Mouse (Mus musculus) MEL (cell line): ENCODE data around the gene Ikzf3. TPM values are rescaled to one million over a fixed set of nuclear protein-coding genes. Genes with fewer than 3 reads are reported as not detected.
A peak's percentile ranks its signal among the peaks of the same experiment; 100 is the strongest.

ENCODE experiments used
- DNase-seq: peaks from one replicate; pipeline ENCODE4 v3.0.0; 2011; ENCODE audit warnings: low read depth, low spot score
- H3K27ac ChIP-seq: 2 replicates; pipeline ENCODE4 v1.5.1; 2012; ENCODE audit warnings: low read depth, mild to moderate bottlenecking, control low read depth, low read length, moderate library complexity; ENCODE audit not compliant: control insufficient read depth
- H3K27me3 ChIP-seq, 2 experiments: fragments of 150-350 bp in 1 of 2; sonication (generic) in 1 of 2; 2 replicates each; pipeline ENCODE4 v1.6.1; 2012; ENCODE audit warnings: low read length in 2 of 2, mild to moderate bottlenecking in 2 of 2, improper control_type of control experiment in 1 of 2, moderate library complexity in 1 of 2; ENCODE audit not compliant: insufficient read depth in 2 of 2, control insufficient read depth in 1 of 2
- H3K36me3 ChIP-seq, 2 experiments: 2 replicates each; pipeline ENCODE4 v1.6.1; 2012 to 2014; ENCODE audit warnings: low read length in 2 of 2, improper control_type of control experiment in 1 of 2, inconsistent platforms in 1 of 2, mild to moderate bottlenecking in 1 of 2; ENCODE audit not compliant: insufficient read depth in 2 of 2, control insufficient read depth in 1 of 2
- H3K4me1 ChIP-seq, 2 experiments: fragments of 150-350 bp in 1 of 2; sonication (generic) in 1 of 2; 2 replicates each; pipeline ENCODE4 v1.6.1; 2012; ENCODE audit warnings: low read length in 2 of 2, improper control_type of control experiment in 1 of 2, mild to moderate bottlenecking in 1 of 2; ENCODE audit not compliant: insufficient read depth in 2 of 2, control insufficient read depth in 1 of 2
- H3K4me3 ChIP-seq, 2 experiments: fragments of 150-350 bp in 1 of 2; sonication (generic) in 1 of 2; 2 replicates each; pipeline ENCODE4 v1.5.1; 2012; ENCODE audit warnings: low read depth in 2 of 2, low read length in 2 of 2, mild to moderate bottlenecking in 2 of 2, moderate library complexity in 2 of 2, control low read depth in 1 of 2, improper control_type of control experiment in 1 of 2; ENCODE audit not compliant: control insufficient read depth in 1 of 2, insufficient read depth in 1 of 2
- H3K79me2 ChIP-seq: 2 replicates; pipeline ENCODE4 v1.6.1; 2012; ENCODE audit warnings: mild to moderate bottlenecking, low read length, moderate library complexity; ENCODE audit not compliant: control insufficient read depth, poor library complexity, insufficient read depth
- H3K9ac ChIP-seq: 2 replicates; pipeline ENCODE4 v1.6.1; 2012; ENCODE audit warnings: low read depth, mild to moderate bottlenecking, control low read depth, low read length, moderate library complexity; ENCODE audit not compliant: control insufficient read depth, poor library complexity, severe bottlenecking
- H3K9me3 ChIP-seq: fragments of 150-350 bp; sonication (generic); replicated peaks from 2 replicates; pipeline ENCODE4 v1.6.1; 2012; ENCODE audit warnings: mild to moderate bottlenecking, low read length, improper control_type of control experiment, moderate library complexity; ENCODE audit not compliant: insufficient read depth
- CHD2 ChIP-seq: IDR thresholded peaks from 2 replicates; pipeline ENCODE4 v1.6.1; 2011; ENCODE audit warnings: low read length, improper control_type of control experiment
- CTCF ChIP-seq, 3 experiments: IDR thresholded peaks in 2 of 3; conservative IDR thresholded peaks in 1 of 3; 2 replicates each; pipeline ENCODE4 v1.5.1; 2011 to 2012; ENCODE audit warnings: low read length in 3 of 3, low read depth in 2 of 3, mild to moderate bottlenecking in 2 of 3, improper control_type of control experiment in 1 of 3, inconsistent platforms in 1 of 3, mixed read lengths in 1 of 3, moderate library complexity in 1 of 3; ENCODE audit not compliant: control insufficient read depth in 1 of 3, insufficient read depth in 1 of 3, poor library complexity in 1 of 3, severe bottlenecking in 1 of 3
- E2F4 ChIP-seq: IDR thresholded peaks from 2 replicates; pipeline ENCODE4 v1.6.1; 2011; ENCODE audit warnings: low read depth, low read length, improper control_type of control experiment, borderline replicate concordance
- ELF1 ChIP-seq: IDR thresholded peaks from 2 replicates; pipeline ENCODE4 v1.6.1; 2014; ENCODE audit warnings: low read depth, mild to moderate bottlenecking, inconsistent platforms, low read length, improper control_type of control experiment, moderate library complexity
- EP300 ChIP-seq, 2 experiments: IDR thresholded peaks; 2 replicates each; pipeline ENCODE4 v1.6.1; 2011; ENCODE audit warnings: improper control_type of control experiment in 2 of 2, low read length in 2 of 2, low read depth in 1 of 2, mild to moderate bottlenecking in 1 of 2
- ETS1 ChIP-seq: IDR thresholded peaks from 2 replicates; pipeline ENCODE4 v1.6.1; 2012; ENCODE audit warnings: low read depth, mild to moderate bottlenecking, inconsistent platforms, low read length, improper control_type of control experiment, moderate library complexity
- GABPA ChIP-seq: IDR thresholded peaks from 2 replicates; pipeline ENCODE4 v1.6.1; 2012; ENCODE audit warnings: low read depth, mild to moderate bottlenecking, inconsistent platforms, low read length, improper control_type of control experiment, moderate library complexity
- KAT2A ChIP-seq: conservative IDR thresholded peaks from 2 replicates; pipeline ENCODE4 v1.6.1; 2012; ENCODE audit warnings: low read depth, low read length, improper control_type of control experiment, inconsistent platforms
- MAZ ChIP-seq: IDR thresholded peaks from 2 replicates; pipeline ENCODE4 v1.6.1; 2012; ENCODE audit warnings: low read depth, mild to moderate bottlenecking, inconsistent platforms, low read length, improper control_type of control experiment
- MEF2A ChIP-seq: IDR thresholded peaks from 2 replicates; pipeline ENCODE4 v1.6.1; 2014; ENCODE audit warnings: low read depth, mild to moderate bottlenecking, inconsistent platforms, low read length, improper control_type of control experiment; ENCODE audit not compliant: poor library complexity, insufficient replicate concordance, severe bottlenecking; ENCODE audit errors: extremely low read depth
- MXI1 ChIP-seq: IDR thresholded peaks from 2 replicates; pipeline ENCODE4 v1.6.1; 2011; ENCODE audit warnings: mild to moderate bottlenecking, low read depth, low read length, improper control_type of control experiment
- NELFE ChIP-seq: IDR thresholded peaks from 2 replicates; pipeline ENCODE4 v1.6.1; 2011; ENCODE audit warnings: low read depth, low read length, improper control_type of control experiment
- NRF1 ChIP-seq: IDR thresholded peaks from 2 replicates; pipeline ENCODE4 v1.6.1; 2014; ENCODE audit warnings: low read depth, mild to moderate bottlenecking, inconsistent platforms, low read length, improper control_type of control experiment, moderate library complexity; ENCODE audit not compliant: poor library complexity, insufficient read depth, severe bottlenecking
- POLR2A ChIP-seq, 2 experiments: IDR thresholded peaks; 2 replicates each; pipeline ENCODE4 v1.6.1; 2011 to 2012; ENCODE audit warnings: low read length in 2 of 2, mild to moderate bottlenecking in 2 of 2, control low read depth in 1 of 2, improper control_type of control experiment in 1 of 2, low read depth in 1 of 2, moderate library complexity in 1 of 2; ENCODE audit not compliant: control insufficient read depth in 1 of 2, insufficient read depth in 1 of 2, poor library complexity in 1 of 2
- POLR2AphosphoS2 ChIP-seq: IDR thresholded peaks from 2 replicates; pipeline ENCODE4 v1.6.1; 2011; ENCODE audit warnings: low read length, improper control_type of control experiment
- POLR2AphosphoS5 ChIP-seq: IDR thresholded peaks from 2 replicates; pipeline ENCODE4 v1.6.1; 2012; ENCODE audit warnings: low read depth, borderline replicate concordance, mild to moderate bottlenecking, inconsistent platforms, low read length, moderate library complexity, mixed read lengths
- RAD21 ChIP-seq: IDR thresholded peaks from 2 replicates; pipeline ENCODE4 v1.6.1; 2011; ENCODE audit warnings: mild to moderate bottlenecking, low read depth, low read length, improper control_type of control experiment
- RCOR1 ChIP-seq: IDR thresholded peaks from 2 replicates; pipeline ENCODE4 v1.6.1; 2012; ENCODE audit warnings: low read depth, mild to moderate bottlenecking, inconsistent platforms, low read length, improper control_type of control experiment
- SMC3 ChIP-seq: IDR thresholded peaks from 2 replicates; pipeline ENCODE4 v1.6.1; 2011; ENCODE audit warnings: low read depth, low read length, improper control_type of control experiment
- TAL1 ChIP-seq: IDR thresholded peaks from 2 replicates; pipeline ENCODE4 v1.6.1; 2012; ENCODE audit warnings: mild to moderate bottlenecking, inconsistent platforms, low read length, moderate library complexity, mixed read lengths
- TBP ChIP-seq: IDR thresholded peaks from 2 replicates; pipeline ENCODE4 v1.8.0; 2011; ENCODE audit warnings: low read depth, low read length, improper control_type of control experiment
- UBTF ChIP-seq: IDR thresholded peaks from 2 replicates; pipeline ENCODE4 v1.6.1; 2012; ENCODE audit warnings: low read depth, mild to moderate bottlenecking, inconsistent platforms, low read length, improper control_type of control experiment, moderate library complexity, borderline replicate concordance; ENCODE audit not compliant: insufficient read depth
- USF2 ChIP-seq, 2 experiments: IDR thresholded peaks; 2 replicates each; pipeline ENCODE4 v1.6.1; 2011 to 2012; ENCODE audit warnings: improper control_type of control experiment in 2 of 2, low read length in 2 of 2, borderline replicate concordance in 1 of 2, inconsistent platforms in 1 of 2, low read depth in 1 of 2, mild to moderate bottlenecking in 1 of 2; ENCODE audit not compliant: insufficient read depth in 1 of 2
- ZC3H11A ChIP-seq: IDR thresholded peaks from 2 replicates; pipeline ENCODE4 v1.6.1; 2012; ENCODE audit warnings: low read depth, mild to moderate bottlenecking, inconsistent platforms, low read length, improper control_type of control experiment
- ZMIZ1 ChIP-seq: IDR thresholded peaks from 2 replicates; pipeline ENCODE4 v1.6.1; 2012; ENCODE audit warnings: low read depth, mild to moderate bottlenecking, inconsistent platforms, low read length, improper control_type of control experiment, moderate library complexity
- ZNF384 ChIP-seq: IDR thresholded peaks from 2 replicates; pipeline ENCODE4 v1.6.1; 2012; ENCODE audit warnings: low read depth, mild to moderate bottlenecking, inconsistent platforms, low read length, improper control_type of control experiment
- polyA plus RNA-seq, 2 experiments: library from polyadenylated mRNA; stranded (reverse) in 1 of 2; unstranded in 1 of 2; fragments of >175 nt in 1 of 2; fragments of >200 nt in 1 of 2; gene quantifications; 2 replicates each; pipeline versions ENCODE4 v1.2.1 to v1.2.4; 2012; ENCODE audit warnings: low replicate concordance in 2 of 2, low read depth in 1 of 2; ENCODE audit not compliant: insufficient read length in 2 of 2, insufficient read depth in 1 of 2, missing spikeins in 1 of 2
- total RNA-seq: library from RNA; depleted of rRNA; stranded (reverse); fragments of 300-350 nt; gene quantifications from 2 replicates; pipeline ENCODE4 v1.2.3, GENCODE M21; 2012

Gene Ikzf3
- total and polyA plus RNA-seq, 3 experiments = 0.12 TPM; not detected in 2

DNA sequence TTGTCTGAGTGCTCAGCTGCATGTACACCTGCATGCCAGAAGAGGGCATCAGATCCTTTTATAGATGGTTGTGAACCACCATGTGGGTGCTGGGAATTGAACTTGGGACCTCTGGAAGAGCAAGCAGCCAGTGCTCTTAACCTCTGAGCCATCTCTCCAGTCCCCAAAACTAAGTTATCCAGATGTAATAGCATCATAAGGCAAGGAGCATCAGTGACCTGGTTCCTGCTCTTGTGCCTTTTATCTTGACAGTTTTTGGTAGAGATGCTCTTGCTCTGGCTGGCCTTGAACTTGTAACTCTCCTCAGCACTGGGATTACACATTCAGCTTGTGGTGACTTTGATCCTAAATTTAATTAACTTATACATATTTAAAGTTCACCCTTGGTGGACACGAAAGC is 102.1 kb downstream of the Ikzf3 start:
- H3K27ac ChIP-seq = no peak overlapping the region
- H3K27me3 ChIP-seq = peaks cover 0 to 6% of the 10 kb centered on the region in 2 experiments
- DNase-seq = peak; percentile 10
- H3K4me1 ChIP-seq = no peaks in the 10 kb centered on the region
- H3K79me2 ChIP-seq = no peaks in the 10 kb centered on the region; the same call in 1 of the 2 replicates
- no peaks in the 10 kb centered on the region for H3K36me3 ChIP-seq
- H3K9me3 ChIP-seq = no peaks in the 10 kb centered on the region
- no peak overlapping the region for H3K9ac ChIP-seq
- H3K4me3 ChIP-seq = no peak overlapping the region
- TF ChIP-seq ZC3H11A = no peak
- TF ChIP-seq RCOR1 = no peak
- TF ChIP-seq MXI1 = no peak
- TF ChIP-seq POLR2A (IDR thresholded peaks at IDR 0.05; ENCODE audit: control insufficient read depth in 1 of 2, insufficient read depth in 1 of 2, low read depth in 1 of 2, low read length in 2 of 2, poor library complexity in 1 of 2) = no peak
- TF ChIP-seq TBP = peak; percentile 65; the same call in 1 of the 2 replicates
- no peak for TF ChIP-seq SMC3
- peak in 2 of 3 experiments; percentile 4 to 17; a peak in 1 of 6 replicates for TF ChIP-seq CTCF (IDR thresholded peaks at IDR 0.05 in 2 of 3, conservative IDR thresholded peaks at IDR 0.05 in 1 of 3; ENCODE audit: control insufficient read depth in 1 of 3, insufficient read depth in 1 of 3, low read depth in 2 of 3, low read length in 3 of 3, poor library complexity in 1 of 3, severe bottlenecking in 1 of 3)
- TF ChIP-seq ZMIZ1 = peak; percentile 28; the same call in 1 of the 2 replicates
- TF ChIP-seq RAD21 = no peak; the same call in 1 of the 2 replicates
- no peak for TF ChIP-seq POLR2AphosphoS2

GRCm38 (mm10) chr11:98438331-98439158 is 107.3 kb downstream of the Ikzf3 start, which contains the start of gene Mien1:
TSS of gene Mien1 (minus strand) at chr11:98438991.
- peaks cover 2 to 5% of the 10 kb centered on the region in 2 experiments; a peak in 1 of 4 replicates for H3K4me1 ChIP-seq
- H3K9ac ChIP-seq = peak within 1 kb of the TSS; percentile 75
- peak within 1 kb of the TSS; percentile 53 to 78 for H3K4me3 ChIP-seq
- peaks cover 0 to 5% of the 10 kb centered on the region in 2 experiments for H3K27me3 ChIP-seq
- no peaks in the 10 kb centered on the region for H3K36me3 ChIP-seq
- H3K27ac ChIP-seq = peak within 1 kb of the TSS; percentile 64
- DNase-seq = peak; percentile 97
- no peaks in the 10 kb centered on the region; the same call in 1 of the 2 replicates for H3K79me2 ChIP-seq
- no peaks in the 10 kb centered on the region for H3K9me3 ChIP-seq
- TF ChIP-seq POLR2AphosphoS2 (no peak), POLR2AphosphoS5 (no peak), NELFE (peak; percentile 71; the same call in 1 of the 2 replicates), UBTF (0 out of 2 replicates have a peak, but pooled peaks have one; percentile 80), GABPA (no peak), ETS1 (peak; percentile 55; the same call in 1 of the 2 replicates), MEF2A (no peak), CTCF (IDR thresholded peaks at IDR 0.05 in 2 of 3, conservative IDR thresholded peaks at IDR 0.05 in 1 of 3; ENCODE audit: control insufficient read depth in 1 of 3, insufficient read depth in 1 of 3, low read depth in 2 of 3, low read length in 3 of 3, poor library complexity in 1 of 3, severe bottlenecking in 1 of 3) (peak; percentile 78 to 98 (median 98)), NRF1 (0 out of 2 replicates have a peak, but pooled peaks have one; percentile 11), RAD21 (peak; percentile 49), CHD2 (no peak), ELF1 (peak; percentile 100), POLR2A (IDR thresholded peaks at IDR 0.05; ENCODE audit: control insufficient read depth in 1 of 2, insufficient read depth in 1 of 2, low read depth in 1 of 2, low read length in 2 of 2, poor library complexity in 1 of 2) (peak; percentile 69 to 85; a peak in 2 of 4 replicates), E2F4 (no peak), KAT2A (no peak; the same call in 1 of the 2 replicates), RCOR1 (no peak), TAL1 (no peak), ZNF384 (peak; percentile 36; the same call in 1 of the 2 replicates), EP300 (IDR thresholded peaks at IDR 0.05; ENCODE audit: low read depth in 1 of 2, low read length in 2 of 2) (peak in 1 of 2 experiments; percentile 44; a peak in 1 of 4 replicates), MAZ (no peak), MXI1 (peak; percentile 88), SMC3 (peak; percentile 95), USF2 (IDR thresholded peaks at IDR 0.05; ENCODE audit: borderline replicate concordance in 1 of 2, insufficient read depth in 1 of 2, low read depth in 1 of 2, low read length in 2 of 2) (peak; percentile 86 to 96)
